Mouse (Mus musculus) megakaryocyte, embryonic 14.5 days (primary cell): ENCODE data around the gene Pitpnm3.

Source experiments
- FLI1 ChIP-seq: IDR thresholded peaks from 2 replicates; pipeline ENCODE4 v1.6.1; 2012; ENCODE audit warnings: low read length, inconsistent platforms, mixed read lengths
- GATA1 ChIP-seq: IDR thresholded peaks from 3 replicates; pipeline ENCODE4 v1.6.1; 2012; ENCODE audit warnings: mixed read lengths, low read length, inconsistent platforms, borderline replicate concordance

GRCm38 (mm10) chr11:72147910-72148309 is 12.3 kb upstream of the Pitpnm3 start:
- TF ChIP-seq GATA1 (no peak), FLI1 (no peak)
